Mouse (Mus musculus) 416B (cell line): ENCODE results near the gene Gm10153.
"Not testable (repeated sequence)": the region's sequence is repeated elsewhere in the genome, so short reads cannot be mapped to it uniquely, and the experiment has no call there.

Source experiments
- DNase-seq: peaks from one replicate; pipeline ENCODE4 v3.0.0; 2011; ENCODE audit warnings: low read depth

Gm10153 gene

GRCm38 (mm10) chr7:142190289-142190688 is at the start of gene Gm10153:
Gene Gm10153, minus strand, starts transcription at chr7:142190389.
- DNase-seq: no peak

DNA sequence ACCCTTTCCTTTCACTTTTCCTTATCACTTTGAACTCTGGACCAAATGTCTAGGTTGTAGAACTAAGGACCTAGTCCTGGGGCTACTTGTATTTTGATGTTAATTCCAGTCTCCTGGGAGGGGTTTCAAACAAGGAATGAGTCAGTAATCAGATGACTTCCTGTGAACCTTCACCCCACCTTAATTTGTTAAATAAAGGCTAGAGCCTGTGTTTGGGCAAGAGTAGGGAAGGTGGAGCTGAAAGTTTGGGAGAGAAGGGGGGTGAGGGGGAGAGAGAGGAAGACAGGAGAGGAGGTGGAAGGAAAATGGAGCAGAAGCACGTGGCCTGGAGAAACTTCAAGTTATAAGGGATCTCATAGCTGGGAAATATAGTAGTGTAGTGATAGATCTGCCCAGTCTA is 41.4 kb upstream of the Gm10153 start:
- DNase-seq: no peak

GRCm38 (mm10) chr7:142229871-142230270 is 39.7 kb upstream of the Gm10153 start, which contains the start of gene Krtap5-5:
Gene Krtap5-5, minus strand, starts transcription at chr7:142229971.
- not testable (repeated sequence) for DNase-seq

GRCm38 (mm10) chr7:142224518-142224917 is 34.3 kb upstream of the Gm10153 start:
- no peak for DNase-seq

DNA sequence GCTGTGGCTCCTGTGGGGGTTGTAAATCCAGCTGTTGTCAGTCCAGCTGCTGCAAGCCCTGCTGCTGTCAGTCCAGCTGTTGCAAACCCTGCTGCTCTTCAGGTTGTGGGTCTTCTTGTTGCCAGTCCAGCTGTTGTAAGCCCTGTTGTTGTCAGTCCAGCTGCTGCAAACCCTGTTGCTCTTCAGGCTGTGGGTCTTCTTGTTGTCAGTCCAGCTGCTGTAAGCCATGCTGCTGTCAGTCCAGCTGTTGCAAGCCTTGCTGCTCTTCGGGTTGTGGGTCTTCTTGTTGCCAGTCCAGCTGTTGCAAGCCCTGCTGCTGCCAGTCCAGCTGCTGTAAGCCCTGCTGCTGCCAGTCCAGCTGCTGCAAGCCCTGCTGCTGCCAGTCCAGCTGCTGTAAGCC is 21.9 kb upstream of the Gm10153 start:
- not testable (repeated sequence) for DNase-seq

GRCm38 (mm10) chr7:142211559-142211958 is 21.4 kb upstream of the Gm10153 start, which contains the start of gene Gm7579:
Gene Gm7579, plus strand, starts transcription at chr7:142211859.
- no peak for DNase-seq

- not testable (repeated sequence) for DNase-seq
Measured at GRCm38 (mm10) chr7:142206891-142207290, 16.7 kb upstream of the Gm10153 start.

- DNase-seq: no peak
Measured at GRCm38 (mm10) chr7:142205488-142205887, 15.3 kb upstream of the Gm10153 start.

GRCm38 (mm10) chr7:142201064-142201463 is 10.9 kb upstream of the Gm10153 start, which contains the start of gene Krtap5-3:
Gene Krtap5-3, plus strand, starts transcription at chr7:142201364.
- no peak for DNase-seq

- peak; percentile 20 for DNase-seq
Measured at GRCm38 (mm10) chr7:142198748-142199147, 8.6 kb upstream of the Gm10153 start.

- no peak for DNase-seq
Measured at GRCm38 (mm10) chr7:142188156-142188555, 2.0 kb downstream of the Gm10153 start.

- DNase-seq: no peak
Measured at GRCm38 (mm10) chr7:142181021-142181420, 9.2 kb downstream of the Gm10153 start.

DNA sequence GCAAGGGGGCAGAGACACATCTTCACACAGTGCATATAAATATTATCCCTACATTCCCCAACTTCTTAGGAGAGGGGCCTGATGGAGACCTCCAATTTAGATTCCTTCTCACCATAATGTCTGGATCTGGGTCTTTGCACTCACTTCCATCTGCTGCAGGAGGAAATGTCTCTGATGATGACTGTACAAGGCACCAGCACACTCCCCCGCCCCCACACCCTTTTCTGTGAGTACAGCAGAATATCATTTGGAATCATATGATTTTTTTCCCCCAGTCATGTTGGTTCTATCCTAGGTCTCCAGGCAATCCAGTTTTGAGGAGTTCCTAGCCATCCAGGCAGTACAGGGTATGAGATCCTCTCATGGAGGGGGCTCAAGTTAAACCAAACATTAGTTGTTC is 11.5 kb downstream of the Gm10153 start:
- no peak for DNase-seq

GRCm38 (mm10) chr7:142175905-142176304 is 14.3 kb downstream of the Gm10153 start, which contains the start of gene Krtap5-2:
Gene Krtap5-2, minus strand, starts transcription at chr7:142176005.
- not testable (repeated sequence) for DNase-seq

DNA sequence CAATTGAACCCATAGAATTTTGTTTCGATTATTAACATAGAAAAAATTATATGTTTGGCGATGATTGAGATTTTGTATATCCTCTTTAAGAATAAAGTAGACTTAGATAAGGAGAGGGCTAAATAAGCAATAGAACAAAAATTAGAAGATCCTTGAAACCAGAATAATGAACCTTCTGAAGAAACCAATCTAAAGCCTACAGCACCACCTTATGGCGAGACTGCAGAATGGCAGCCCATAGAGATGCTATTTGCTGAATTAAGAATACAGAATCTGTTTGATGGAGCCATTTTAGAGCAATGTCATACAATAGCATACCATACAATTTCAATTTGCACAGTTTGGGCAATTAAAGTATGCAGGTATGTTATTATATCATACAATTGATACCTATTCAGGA is 20.4 kb downstream of the Gm10153 start:
- peak; percentile 60 for DNase-seq

DNA sequence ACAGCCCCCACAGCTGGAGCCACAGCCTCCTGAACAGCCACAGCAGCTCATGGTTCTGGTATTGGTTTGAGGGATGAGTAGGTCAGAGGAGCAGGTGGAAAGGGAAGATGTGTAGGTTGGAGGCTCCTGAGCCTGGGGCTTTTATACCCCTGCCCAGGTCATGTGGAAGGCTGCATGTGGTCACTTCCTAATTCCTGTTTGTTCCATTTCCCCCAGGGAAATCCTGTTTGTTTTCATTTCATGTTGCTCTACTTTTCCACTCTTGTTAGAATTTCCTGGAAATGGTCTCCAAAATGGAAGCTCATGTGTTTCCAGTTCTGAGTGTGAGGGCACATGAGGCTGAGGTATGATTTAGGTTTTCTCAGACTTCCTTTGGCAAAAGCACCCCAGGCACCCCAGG is 24.6 kb downstream of the Gm10153 start, which contains the start of gene Gm4553:
Gene Gm4553 (minus strand): TSS at position 101 of the 400 bp plus-strand sequence.
- DNase-seq: not testable (repeated sequence)

DNA sequence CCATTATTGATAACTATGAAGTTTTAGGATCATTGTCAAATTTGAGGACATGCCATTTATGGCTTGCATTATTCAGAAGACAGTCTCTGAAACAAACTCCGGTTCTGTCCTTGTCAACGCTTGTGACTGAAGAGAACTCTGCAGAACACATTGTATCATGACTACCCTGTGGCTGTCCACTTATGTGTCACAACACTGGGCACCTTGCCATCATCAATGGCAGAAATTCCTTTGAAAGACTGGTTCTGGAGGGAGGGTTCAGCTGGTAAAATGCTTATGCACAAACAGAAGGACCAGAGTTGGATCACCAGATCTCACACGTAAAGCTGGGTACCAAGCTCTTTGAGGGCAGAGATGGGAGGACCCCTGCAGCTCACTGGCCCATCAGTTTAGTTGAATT is 30.8 kb downstream of the Gm10153 start:
- DNase-seq: no peak

GRCm38 (mm10) chr7:142157013-142157412 is 33.2 kb downstream of the Gm10153 start, which contains the start of gene Gm29735:
Gene Gm29735, minus strand, starts transcription at chr7:142157113.
- DNase-seq: not testable (repeated sequence)

GRCm38 (mm10) chr7:142155308-142155707 is 34.9 kb downstream of the Gm10153 start:
- no peak for DNase-seq

- DNase-seq: no peak
Measured at GRCm38 (mm10) chr7:142152191-142152590, 38.0 kb downstream of the Gm10153 start.

DNA sequence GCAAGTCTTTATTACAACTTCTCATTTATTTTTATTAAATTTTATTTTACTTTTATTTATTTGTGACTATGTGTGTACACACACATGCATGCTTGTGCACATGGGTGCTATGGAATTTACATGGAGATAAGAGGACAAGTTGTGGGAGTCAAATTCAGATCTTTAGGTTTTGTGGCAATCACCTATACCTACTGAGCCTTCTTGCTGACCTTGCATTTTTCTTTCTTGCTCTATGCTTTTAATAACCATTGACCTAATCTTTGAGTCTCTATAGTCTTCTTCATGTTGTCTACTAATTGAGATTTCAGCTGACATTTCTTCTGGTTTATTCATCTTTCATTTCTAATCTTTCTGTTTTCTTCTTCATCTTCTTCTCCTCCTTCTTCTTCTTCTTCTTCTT is 41.6 kb downstream of the Gm10153 start:
- DNase-seq: no peak

DNA sequence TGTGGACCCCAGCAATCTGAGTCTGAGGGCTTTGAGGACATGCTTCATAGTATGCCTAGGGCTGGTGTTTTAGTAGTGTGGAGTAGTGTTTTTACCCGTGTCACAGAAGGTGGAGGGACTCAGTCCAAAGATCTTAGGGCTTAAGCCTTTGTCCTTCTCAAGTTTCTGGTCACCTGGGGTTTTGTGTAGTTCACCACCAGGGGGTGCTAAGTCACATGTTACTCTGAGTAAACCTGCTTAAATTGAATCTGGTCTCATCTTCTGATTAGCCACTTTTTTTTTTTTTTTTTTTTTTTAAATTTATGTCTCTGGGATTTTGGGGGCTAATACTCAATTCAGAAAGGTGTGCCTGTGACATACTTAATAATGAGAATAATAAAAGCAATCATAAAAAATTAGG is 44.2 kb downstream of the Gm10153 start:
- DNase-seq: peak; percentile 70

DNA sequence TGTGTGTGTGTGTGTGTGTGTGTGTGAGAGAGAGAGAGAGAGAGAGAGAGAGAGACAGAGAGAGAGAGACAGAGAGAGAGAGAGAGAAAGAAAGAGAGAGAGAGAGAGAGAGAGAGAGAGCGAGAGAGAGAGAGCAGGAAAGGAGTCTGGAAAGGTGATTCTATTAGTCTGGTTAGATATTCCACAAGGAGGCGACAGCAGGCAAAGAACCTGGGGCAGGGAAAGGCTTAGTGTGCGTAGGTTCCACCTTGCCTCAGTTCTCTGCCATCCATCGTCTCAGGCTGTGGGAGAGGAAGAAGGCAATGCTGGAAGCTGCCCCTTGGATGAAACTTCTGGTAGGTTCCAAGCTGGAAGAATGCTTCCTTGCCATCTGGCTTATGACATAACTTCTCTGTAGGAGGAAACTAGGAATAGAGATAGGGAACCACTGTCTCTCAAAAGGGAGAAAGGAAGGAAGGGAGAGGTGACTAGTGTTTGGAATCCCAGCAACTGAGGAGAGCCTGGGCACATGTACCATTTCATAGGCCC is 44.7 kb downstream of the Gm10153 start:
- DNase-seq: no peak

DNA sequence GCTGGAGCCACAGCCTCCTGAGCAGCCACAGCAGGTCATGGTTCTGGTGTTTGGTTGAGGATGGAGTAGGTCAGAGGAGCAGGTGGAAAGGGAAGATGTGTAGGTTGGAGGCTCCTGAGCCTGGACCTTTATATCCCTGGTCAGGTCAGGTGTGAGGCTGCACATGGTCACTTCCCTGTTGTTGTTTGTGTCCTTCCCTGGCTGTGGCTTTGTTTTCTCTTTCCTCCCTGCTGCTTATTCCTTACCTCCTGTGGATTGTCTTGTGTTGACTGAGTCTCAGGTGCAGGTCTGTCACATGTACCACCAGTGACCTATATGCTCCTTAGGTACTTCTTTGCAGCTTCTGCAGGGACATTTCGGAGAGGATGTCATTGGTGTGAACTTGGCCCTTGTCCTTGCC is 45.7 kb downstream of the Gm10153 start, which contains the start of gene Gm45337:
Gene Gm45337 (minus strand): TSS at position 101 of the 400 bp plus-strand sequence.
- no peak for DNase-seq
